Mouse (Mus musculus): ENCODE results near the gene Lsmem1.

DNA sequence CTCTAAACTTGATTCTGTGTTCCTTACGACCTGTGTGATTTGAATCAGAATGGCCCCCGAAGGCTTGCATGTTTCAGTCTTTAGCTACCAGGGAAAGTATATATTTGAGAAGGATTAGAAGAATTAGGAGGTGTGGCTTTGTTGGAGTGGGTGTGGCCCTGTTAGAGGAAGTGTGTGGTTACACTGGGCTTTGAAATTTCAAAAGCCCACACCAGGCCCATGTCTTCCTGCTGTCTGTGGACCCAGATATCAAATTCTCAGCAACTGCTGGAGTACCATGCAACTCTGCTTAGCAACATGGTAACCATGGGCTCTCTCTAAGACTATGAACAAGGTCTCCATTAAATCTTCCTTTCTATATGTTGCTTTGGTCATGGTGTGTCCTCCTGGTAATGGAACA lies 27.7 kb downstream of the Lsmem1 start:
- no peak for TF ChIP-seq POLR2A (IDR thresholded peaks at IDR 0.05; ENCODE audit: borderline replicate concordance, extremely low read depth, insufficient read depth, insufficient read length, poor library complexity, severe bottlenecking)
- no peak for TF ChIP-seq CTCF (IDR thresholded peaks at IDR 0.05; ENCODE audit: borderline replicate concordance, extremely low read depth, insufficient read depth, insufficient read length)

Measured in brain, embryonic 14.5 days (tissue).